Mouse (Mus musculus): ENCODE measurements around the gene Leap2.
A peak's percentile ranks its signal among the peaks of the same experiment; 100 is the strongest.

Leap2 gene

DNA sequence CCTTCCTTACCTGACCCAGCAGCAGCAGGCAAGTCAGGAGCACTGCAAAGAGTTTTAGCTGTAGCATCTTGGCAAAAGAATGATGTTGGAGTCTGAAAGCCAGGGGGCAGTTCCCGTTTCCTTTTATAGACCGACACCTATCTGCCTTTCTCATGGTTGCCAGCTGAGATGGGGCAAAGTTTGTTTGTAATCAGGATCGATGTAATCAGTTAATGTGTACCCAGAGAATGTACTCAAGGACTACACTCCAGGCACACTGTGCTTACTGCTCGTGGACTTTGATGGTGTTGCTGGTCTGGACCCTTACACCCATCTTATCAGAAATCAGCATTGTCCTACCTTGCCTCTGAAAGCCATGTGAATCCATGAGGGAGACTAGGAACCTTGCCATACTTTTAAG is at the start of gene Leap2:
TSS of gene Leap2 (minus strand) at position 135 of the 400 bp plus-strand sequence.
- no peak for DNase-seq (ENCODE audit: low spot score)

DNA sequence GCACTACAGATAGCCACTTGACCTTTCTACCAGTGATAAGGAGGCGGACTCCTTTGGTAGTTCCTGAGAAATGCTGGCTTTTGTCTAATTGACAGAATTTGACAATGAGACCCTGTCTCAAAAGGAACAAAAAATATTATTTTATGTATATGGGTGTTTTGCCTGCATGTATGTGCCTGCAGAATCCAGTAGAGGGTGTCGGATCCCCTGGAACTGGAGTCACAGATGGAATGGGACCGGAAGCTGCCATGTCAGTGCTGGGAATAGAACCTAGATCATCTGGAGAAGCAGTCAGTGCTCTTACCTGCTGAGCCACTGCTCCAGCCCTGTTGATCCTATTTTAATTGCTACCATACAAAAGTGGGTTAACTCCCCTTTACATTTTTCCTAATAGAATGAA is 49.7 kb upstream of the Leap2 start:
- no peak for DNase-seq (ENCODE audit: low spot score)

DNA sequence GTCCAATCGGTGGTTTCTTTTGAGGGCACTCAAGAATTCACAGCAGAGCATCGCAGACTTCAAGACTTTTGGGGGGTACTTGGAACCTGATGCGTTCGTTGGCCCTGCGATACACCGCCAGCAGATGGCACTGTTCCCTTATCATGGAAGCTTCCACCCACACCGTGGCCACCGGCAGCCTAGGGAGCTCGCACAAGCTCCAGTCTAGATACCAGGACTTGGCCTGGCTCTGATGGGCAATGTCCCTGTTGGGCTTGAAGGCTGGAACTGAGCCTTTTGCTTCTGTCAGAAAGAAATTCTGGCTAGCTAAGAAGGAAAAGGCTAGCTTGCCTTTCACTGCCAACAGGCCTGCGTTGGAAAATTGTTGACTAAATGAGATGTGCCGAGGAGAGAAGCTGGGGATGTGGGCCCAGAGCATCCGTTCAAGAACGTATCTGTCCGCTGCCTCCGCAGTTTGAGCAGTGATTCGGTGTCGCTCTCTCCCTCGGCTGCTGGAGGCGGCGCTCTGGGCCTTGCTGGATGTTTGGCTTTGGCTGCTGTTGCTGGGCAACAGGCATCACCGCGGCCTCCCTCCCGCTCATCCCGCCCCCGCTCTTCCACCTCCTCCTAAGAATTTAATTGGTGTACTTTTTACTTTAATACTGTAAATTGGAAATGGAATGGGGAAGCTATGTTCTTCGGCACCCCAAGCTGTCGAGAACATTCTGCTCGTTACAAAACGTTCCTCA is 47.2 kb upstream of the Leap2 start, which contains the start of gene Gm9837:
TSS of gene Gm9837 (minus strand) at position 512 of the 728 bp plus-strand sequence.
- peak; percentile 88 for DNase-seq (ENCODE audit: low spot score)

DNA sequence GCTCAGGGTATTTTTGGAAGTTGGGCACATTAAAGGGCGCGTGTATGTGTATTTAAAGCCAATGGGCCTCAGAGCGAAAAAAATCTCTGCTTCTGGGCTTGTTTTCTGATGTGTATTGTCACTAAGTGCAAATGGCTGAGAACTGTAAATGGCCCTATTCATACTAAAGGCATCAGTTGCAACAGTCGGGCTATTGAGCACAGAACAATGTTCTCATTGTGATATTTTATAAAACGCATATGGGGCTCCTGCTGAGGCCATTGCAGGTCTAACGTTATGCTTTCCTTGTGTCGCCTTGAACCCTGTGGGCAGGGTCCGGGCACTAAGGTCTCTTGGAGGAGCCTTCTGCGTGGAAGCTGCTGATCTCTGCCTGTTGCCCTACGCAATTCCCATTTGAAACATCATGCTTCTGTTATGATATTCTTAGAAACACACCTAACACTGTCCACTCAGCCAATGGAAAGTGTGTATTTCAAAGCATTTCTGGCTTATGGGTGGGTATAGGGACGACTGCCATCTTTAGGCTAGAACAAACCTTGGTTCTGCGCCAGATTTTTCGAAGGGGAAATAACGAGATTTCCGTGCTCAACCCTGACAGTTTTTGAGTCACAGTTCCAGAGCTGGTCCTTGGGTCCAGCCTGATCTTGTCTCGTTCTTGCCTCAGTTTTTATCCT is 46.5 kb upstream of the Leap2 start:
- DNase-seq (ENCODE audit: low spot score), result no peak

DNA sequence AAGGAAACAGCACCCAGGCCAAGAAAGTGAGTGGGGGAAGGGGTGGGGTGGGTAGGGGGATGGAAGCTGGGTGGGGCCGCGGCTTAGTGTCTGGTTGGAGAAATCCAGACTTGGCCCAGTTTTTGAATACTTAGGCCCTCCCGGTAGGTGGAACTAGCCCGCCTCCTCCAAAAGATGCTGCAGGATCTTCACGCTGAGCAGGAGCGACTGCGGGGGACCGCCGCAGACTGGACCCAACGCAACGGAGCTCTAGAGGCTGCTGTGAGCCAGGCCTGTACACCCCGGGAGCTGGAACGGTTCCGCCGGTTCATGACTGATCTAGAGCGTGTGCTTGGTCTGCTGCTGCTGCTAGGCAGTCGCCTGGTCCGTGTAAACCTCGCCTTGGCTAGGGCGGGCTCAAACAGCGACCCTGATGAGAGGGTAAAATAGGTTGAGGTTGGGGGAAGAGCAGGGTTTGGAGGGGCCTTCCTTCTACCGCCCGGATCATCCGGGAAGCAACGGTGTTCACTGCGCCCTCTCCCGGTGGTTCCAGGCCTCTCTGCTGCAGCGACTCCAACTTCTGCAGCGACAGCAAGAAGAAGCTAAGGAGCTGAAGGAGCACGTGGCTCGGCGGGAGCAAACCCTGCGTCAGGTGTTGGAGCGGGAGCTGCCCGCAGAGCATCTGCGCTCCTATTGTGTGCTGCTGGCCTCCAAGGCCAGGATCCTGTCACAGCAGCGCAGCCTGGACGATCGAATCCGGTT is 43.4 kb upstream of the Leap2 start:
- DNase-seq (ENCODE audit: low spot score), result peak; percentile 78

DNA sequence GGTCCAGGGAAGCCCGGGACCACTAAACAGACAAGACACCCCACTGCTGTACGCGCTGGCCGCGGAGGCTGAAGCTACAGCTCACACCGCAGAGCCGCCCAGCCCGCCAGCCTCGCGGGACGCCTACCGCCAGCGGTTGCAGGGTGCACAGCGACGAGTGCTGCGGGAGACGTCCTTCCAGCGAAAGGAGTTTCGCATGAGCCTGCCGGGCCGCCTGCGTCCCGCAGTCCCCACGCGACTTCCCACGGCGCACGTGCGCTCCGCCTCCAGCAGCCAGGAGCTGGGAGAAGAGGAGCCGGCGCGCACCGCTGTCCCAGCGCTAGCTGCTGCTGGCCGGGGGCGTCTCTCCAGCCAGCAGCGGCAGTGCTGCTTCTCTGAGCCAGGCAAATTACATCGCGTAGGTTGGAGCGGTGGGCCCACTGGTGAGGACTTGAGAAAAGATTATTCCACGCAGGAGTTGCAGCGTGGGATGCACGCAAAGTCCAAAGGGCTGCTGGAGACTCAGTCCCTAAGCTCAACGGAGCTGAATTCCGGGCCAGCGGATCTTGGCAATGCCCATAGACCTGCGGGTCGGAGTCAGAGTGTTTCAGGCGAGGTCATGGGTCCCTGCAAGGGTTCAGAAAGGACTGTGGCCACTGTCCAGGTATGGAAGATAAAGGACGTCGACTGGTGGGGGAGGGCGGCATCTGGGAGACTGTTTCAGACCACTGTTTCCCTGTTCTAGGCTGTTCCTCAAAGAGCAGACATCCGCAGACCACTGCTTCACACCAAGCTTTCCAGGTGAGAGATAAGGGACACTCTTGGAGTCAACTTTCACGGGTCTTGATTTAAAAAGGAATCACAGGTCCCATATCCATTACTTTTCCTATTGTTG is 40.8 kb upstream of the Leap2 start:
- no peak for DNase-seq (ENCODE audit: low spot score)

DNA sequence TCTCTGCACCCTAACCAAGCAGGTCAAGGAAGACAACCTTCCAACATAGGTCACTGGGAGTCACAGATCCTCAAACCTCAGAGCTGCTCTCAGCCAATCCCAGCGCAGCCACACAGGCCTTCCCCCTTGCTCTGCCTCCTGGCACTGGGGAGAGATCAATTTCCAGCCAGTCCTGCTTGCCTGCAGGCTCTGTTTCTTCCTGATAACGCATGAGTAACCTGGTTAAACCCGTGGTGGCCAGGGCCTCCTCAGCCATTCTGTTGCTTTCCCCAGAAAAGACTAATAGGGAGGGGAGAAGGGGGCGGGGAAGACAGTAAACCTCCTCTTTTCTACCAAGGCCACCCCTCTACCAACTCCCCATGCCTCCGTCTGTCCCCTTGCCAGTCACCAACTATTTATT is 38.8 kb upstream of the Leap2 start:
- no peak for DNase-seq (ENCODE audit: low spot score)

DNA sequence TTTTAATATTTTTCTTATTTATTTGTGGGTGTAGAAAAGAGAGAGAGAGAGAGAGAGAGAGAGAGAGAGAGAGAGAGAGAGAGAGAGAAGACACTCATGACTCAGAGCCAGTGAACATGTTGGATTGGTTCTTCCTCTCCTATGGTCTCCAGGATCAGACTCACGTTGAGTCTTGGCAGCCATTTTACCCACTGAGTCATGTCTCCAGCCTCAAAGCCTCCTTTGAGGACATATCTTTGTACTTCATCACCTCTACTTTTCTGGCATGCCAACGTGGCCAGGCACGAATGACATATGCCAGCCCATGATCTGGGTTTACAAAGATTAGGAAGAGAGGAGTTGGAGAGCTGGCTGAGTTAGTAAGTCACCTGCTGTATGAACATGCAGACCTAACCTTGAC is 37.2 kb upstream of the Leap2 start:
- DNase-seq (ENCODE audit: low spot score), result no peak

DNA sequence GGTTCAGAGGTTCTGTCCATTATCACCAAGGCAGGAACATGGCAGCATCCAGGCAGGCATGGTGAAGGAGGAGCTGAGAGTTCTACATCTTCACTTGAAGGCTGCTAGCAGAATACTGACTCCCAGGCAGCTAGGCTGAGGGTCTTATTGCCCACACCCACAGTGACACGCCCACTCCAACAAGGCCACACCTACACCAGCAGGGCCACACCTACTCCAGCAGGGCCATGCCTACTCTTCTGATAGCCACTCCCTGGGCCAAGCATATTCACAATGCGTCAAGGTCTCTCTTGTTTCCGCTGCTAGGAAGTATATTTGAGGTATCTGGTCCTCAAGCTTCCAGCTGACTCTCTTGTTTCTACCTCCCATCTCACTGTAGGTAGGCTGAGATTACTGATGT is 36.0 kb upstream of the Leap2 start:
- DNase-seq (ENCODE audit: low spot score), result no peak

DNA sequence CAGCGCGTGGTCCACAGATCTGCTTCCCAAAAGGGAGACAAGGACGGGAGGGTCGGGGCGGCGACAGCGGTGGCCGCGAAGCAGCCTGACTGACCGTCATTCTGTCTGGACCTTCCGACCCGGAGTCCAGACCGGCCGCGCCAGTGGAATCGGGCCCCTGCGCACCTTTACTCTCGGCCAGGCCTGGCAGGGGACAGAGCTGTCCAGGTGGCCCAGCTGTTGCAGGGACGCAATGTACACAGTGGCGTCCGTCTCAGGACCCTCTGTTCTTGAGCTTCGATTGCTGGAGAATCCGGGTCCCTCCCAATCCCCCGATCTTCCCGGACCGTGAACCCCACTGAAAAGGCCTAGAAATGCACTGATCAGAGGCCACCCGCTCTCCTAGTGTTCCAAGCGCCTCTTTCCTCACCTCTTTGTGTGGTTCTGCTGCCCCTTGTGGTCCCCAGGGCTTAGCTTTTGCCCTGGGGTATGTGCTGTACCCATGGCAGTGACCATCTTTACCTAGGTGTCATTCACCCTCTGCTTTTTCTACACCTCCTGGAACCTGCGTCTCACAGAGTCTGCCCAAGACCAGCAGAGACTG is 34.5 kb upstream of the Leap2 start:
- peak; percentile 29 for DNase-seq (ENCODE audit: low spot score)

DNA sequence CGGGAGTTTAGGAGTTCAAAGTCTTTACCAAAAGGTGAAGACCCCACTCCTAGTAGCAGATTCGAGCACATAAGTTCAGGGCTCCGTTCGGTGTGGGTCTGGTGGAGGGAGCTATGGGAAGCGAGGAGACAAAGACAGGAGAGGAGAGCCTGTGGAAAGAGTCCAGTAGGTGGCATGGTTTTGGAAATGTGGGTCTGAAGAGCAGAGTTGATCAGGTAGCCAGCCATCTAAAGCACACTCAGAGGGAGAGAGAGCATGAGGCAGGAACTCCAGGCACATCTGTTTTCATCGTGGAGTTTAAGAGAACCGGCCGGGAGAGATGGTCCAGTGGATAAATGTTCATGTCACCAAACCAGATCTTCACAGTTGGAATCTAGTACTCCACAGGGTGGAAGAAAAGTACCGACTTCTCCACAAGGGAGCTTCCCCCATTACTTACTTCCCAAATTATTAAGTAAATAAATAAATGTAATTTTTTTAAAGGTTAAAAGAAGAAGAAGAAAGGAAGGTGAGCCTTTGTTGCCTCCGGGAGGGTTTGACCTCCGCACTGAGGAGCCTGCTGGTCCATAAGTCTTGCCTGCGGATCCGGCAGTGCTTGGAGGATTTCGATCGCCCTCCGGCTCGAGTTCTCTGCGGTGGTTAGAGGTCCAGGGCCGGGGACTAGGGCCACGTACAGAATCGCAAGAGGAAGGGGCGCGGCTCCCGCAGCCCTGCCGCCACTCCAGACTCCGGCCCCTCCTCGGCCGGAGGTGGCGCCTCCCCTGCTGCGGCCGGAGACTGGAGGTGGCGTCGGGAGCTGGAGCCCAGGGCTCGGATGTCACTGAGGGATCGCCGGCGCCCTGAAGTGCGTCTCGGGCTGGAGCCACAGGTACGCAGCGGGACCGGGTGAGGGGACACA is 33.8 kb upstream of the Leap2 start, which contains the start of the genes Gm10447 and Shroom1:
TSS of gene Gm10447 (minus strand) at position 637 of the 898 bp plus-strand sequence.
TSS of gene Shroom1 (plus strand) at position 732 of the 898 bp plus-strand sequence.
- DNase-seq (ENCODE audit: low spot score), result peak; percentile 55

DNA sequence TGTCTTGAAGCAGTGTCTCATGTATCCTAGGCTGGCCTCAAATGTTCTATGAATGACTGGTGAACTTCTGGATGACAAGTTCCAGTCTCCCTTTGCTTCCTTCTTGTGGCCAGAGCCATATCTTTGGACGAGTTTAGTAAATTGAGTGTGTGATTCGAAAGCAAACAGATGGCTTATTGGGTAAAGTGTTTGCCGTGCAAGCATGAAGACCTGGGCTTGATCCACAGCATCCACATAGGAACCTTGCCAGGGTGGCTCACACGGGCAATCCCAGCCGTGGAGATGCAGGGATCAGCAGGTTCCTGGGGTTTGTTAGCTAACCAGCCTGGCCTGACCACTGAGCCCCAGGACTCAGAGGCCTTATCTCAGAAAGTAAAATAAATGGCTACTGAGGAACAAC is 30.1 kb upstream of the Leap2 start:
- DNase-seq (ENCODE audit: low spot score), result no peak

DNA sequence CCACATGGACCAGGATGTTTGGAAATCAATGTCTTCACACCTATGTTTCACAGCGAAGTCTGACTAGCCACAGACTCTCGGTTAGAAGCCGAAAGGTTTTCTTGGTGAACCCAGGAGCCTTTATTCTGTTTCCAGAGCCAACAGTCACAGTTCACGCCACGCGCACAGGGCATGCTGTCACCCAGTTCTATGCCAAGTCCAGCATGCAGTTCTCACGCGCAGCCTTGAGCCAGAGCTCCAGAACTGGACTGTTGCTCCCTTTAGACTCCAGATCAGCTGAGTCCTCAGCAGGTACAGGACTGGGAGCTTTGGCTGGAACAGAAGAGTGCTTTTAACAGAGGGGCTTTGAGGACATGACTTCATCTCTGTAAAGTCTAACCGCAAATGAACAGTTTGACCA is 29.4 kb upstream of the Leap2 start:
- DNase-seq (ENCODE audit: low spot score), result no peak

DNA sequence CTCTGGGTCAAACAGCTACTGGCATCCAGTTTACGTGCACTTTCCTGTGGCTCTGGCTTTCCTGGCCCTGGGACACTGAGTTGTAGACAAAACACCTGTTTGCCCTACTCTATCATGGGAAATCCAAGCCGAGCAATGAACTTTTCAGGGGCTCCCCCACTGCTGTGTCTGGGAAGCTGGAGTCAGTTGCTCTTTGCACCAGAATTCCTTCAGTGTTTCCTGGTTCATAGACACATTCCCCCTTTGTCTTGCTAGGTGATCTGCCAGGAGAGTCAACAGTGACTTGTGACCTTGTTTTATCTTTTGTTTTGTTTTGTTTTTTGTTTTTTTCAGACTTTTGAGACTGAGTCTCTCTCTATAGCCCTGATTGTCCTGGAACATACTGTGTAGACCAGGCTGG is 28.4 kb upstream of the Leap2 start:
- no peak for DNase-seq (ENCODE audit: low spot score)

DNA sequence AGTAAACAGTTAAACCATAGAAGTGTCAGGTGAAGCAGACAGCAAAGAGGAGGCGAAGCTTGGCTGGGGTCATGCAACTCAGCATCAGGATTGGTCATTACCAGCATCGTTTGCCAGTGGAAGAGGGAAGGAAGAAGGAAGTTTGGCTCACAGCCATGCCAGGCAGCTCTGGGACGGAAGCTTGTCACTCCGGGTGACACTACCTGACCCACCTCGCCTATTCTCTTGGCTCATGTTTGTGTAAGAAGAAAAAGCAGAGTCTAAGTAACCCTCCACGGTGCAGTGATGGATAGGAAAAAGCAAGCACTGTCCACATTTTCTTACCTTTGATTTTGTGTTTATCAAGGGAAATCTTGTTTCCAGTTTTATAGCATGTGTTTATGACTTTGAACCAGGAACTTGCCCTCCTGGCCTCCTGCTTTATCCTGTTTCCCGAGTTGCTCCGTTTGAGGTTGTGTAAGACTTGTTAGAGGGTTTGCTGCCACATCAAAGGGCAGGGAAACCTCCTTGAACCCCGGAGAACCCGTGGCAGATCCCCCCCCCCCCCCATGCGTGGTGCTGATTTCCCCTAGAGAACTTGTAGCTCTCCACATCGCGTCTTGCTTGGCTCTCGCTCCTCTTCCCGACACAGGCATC is 27.2 kb upstream of the Leap2 start:
- DNase-seq (ENCODE audit: low spot score), result no peak

DNA sequence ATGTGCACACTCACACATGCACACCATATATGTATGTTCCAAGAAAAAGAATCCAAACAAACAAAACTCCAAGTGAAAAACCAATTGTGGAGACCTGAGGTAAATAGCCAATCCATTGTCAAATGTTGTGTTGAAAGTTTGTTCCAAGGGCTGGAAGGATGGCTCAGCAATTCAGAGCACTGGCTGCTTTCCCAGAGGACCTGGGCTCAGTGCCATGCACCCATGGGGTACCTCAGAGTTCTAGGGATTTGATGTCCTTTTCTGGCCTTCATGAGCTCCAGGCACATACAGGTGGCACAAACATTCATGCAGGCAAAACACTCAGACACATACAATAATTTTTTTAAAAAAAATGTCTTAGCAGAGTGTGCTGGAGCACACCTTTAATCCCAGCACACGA is 25.6 kb upstream of the Leap2 start:
- DNase-seq (ENCODE audit: low spot score), result no peak

DNA sequence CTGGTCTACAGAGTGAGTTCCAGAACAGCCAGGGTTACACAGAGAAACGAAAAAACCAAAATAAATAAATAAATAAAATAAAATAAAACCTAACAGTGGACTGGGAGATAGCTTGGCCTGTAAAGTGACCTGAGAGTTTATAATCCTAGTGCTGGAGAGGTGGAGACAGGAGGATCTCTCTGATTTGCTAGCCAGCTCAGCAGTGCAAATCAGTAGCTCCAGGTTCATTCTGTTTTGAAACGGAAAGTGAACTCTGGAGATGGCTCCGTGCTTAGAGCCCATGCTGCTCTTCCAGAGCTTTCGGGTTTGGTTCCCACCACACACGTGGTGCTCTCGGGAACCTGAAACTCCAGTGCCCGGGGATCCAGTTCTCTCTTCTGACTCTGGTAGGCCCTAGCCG is 25.0 kb upstream of the Leap2 start:
- DNase-seq (ENCODE audit: low spot score), result no peak

DNA sequence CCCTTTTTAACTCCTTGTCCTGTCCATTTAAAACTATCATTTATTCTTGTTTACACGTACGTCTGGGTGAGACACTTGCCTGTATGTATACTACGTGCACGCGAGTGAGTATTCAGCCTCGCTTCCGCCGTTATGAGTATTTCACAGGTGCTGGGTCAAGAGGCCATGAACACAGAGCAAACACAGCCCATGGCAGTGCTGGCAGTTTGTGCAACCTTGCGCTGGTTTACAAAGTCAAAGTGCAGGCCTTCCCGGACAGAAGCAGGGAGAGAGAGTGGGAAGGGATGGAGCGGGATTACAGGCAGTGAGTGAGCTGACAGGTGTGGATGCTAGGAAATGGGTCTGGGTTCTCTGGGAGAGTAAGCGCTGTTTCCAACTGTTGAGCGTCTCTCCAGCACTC is 23.2 kb upstream of the Leap2 start:
- DNase-seq (ENCODE audit: low spot score), result no peak

DNA sequence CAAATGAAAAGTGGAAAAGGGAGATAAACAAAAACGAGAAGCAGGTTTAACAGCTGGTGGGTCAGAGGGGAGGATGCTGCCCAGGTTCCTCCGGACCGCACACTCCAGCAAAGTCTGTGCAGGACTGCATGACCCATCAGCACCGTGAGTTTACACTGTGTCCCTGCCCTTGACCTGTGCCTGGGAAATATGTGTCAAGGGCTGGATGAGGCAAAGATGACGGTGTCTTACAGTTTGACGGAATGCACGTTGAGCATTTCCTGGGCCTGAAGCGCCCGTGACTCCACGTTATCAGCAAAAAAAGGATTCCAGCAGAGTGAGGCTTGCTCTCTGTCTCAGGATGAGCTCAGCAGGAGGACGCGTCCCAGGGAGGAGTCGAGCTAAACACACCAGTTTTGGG is 22.6 kb upstream of the Leap2 start:
- DNase-seq (ENCODE audit: low spot score), result no peak

DNA sequence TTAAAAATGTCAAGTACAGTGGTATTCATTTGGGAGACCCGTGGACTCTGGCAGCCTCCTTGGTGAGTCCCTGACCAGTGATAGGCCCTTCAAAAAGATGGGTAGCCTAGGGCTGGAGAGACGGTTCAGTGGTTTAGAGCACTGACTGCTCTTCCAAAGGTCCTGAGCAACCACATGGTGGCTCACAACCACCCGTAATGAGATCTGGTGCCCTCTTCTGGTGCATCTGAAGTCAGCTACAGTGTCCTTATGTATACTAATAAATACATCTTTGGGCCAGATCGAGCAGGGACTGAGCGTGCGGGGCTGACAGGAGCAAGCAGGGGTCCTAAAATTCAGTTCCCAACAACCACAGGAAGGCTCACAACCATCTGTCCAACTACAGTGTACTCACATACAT is 20.9 kb upstream of the Leap2 start:
- DNase-seq (ENCODE audit: low spot score), result no peak
